Mouse (Mus musculus) G1E (cell line): ENCODE measurements around the gene Ms4a4d.

Experiments
- CTCF ChIP-seq: IDR thresholded peaks from 2 replicates; pipeline ENCODE4 v1.5.1; 2012; ENCODE audit warnings: low read depth, low read length, inconsistent platforms, mixed read lengths
- GATA1 ChIP-seq: IDR thresholded peaks from 2 replicates; pipeline ENCODE4 v1.6.1; 2012; ENCODE audit warnings: borderline replicate concordance, low read length, inconsistent platforms, mixed read lengths
- GATA2 ChIP-seq: IDR thresholded peaks from 2 replicates; pipeline ENCODE4 v1.6.1; 2012; ENCODE audit warnings: low read depth, low read length, inconsistent platforms, borderline replicate concordance
- POLR2AphosphoS5 ChIP-seq: IDR thresholded peaks from 2 replicates; pipeline ENCODE4 v1.6.1; 2012; ENCODE audit warnings: low read depth, low read length, inconsistent platforms; ENCODE audit not compliant: insufficient replicate concordance
- TAL1 ChIP-seq: conservative IDR thresholded peaks from 2 replicates; pipeline ENCODE4 v1.6.1; 2012; ENCODE audit warnings: low read depth, low read length, inconsistent platforms, mixed read lengths

DNA sequence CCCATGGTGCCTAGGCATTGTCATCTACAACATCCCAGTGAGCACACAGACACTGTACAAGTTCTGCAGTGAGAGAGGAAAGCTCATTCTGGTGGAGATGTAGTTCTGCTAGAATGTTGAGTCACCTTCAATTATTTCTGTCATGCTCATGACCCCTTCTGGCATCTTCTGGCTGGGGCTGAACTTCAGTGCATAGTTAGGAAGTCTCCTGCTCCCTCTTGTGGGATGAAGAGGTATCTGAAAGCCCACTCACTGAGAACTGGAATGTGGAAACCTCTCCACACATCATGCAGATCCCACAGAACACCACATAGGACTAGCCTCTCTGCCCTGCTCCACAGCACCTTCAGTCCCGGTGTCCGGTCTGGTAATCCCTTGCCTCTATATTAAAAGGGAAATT, 65.4 kb downstream of the Ms4a4d start:
- TF ChIP-seq GATA1 (no peak), POLR2AphosphoS5 (no peak), CTCF (no peak), GATA2 (no peak), TAL1 (no peak)
